Mouse (Mus musculus) mature B cell (primary cell): ENCODE results near the gene Dlgap5.

Experiments
- in situ Hi-C: fragments of 300-500 bp; cut with MboI; formaldehyde crosslinking; loops from 2 replicates; pipeline ENCODE4 v1.14.3; 2019

The Dlgap5 gene

GRCm38 (mm10) chr14:47352272-47352671 is 65.9 kb downstream of the Dlgap5 start:
- in situ Hi-C loops: no loop called here

GRCm38 (mm10) chr14:47350974-47351373 is 67.2 kb downstream of the Dlgap5 start:
- in situ Hi-C loops: no loop called here

GRCm38 (mm10) chr14:47346715-47347114 is 71.5 kb downstream of the Dlgap5 start:
- in situ Hi-C loops: no loop called here

GRCm38 (mm10) chr14:47341811-47342291 is 76.4 kb downstream of the Dlgap5 start:
- in situ Hi-C loops: no loop called here

- in situ Hi-C loops: no loop called here
These were observed 77.8 kb downstream of the Dlgap5 start for GRCm38 (mm10) chr14:47340231-47340925.
